Mouse (Mus musculus): ENCODE measurements at regions not wholly inside any gene's neighbourhood (a gene's known extent, or its start where the extent isn't known, plus 50 kb on each side); places are given as distances from the start of the nearest gene placed in this dataset.
"Not testable (repeated sequence)": the region's sequence is repeated elsewhere in the genome, so short reads cannot be mapped to it uniquely, and the experiment has no call there.

GRCm38 (mm10) chr3:149103469-149103868 is 113.1 kb upstream of the Adgrl2 start:
- DNase-seq, result no peak

- DNase-seq, result no peak
These were observed 112.5 kb upstream of the Adgrl2 start for GRCm38 (mm10) chr3:149102846-149103245.

DNA sequence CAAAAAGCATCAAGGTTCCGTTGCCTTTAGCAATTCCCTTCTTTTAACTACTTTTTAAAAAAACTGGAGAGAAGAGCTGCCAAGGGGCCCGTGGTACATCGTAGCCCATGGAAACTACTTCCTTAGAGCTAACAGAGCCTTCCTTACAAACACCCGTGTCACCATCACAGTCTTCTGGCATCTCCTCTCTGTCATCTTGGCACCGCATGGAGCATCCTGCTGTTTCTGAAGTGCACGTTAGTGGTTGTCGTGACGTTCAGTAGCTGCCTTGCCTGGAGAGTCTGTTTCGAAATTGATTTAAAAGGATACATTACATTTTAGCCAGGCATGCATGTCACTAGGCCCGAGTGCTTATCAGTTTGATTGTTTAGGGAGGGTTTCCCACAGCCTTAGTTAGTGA is 111.4 kb upstream of the Adgrl2 start:
- no peak for DNase-seq

DNA sequence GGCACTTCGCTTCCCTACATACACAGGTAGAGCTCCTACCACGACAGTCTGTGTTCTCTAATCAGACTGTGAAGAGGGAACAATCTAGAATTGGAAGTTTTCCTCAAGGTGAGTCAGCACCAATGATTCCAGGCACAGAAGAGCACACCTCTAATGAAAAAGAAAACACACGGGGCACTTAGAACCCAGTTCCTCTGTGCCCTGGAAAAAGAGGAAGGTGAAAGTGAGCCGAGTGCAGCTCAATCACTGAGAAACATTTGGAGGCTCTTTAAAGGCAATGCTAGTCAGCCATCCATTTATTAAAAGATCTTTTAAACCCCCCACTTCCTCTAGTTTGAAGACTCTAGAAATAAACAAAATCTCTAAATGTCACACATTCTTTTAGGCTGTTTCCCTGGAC is 108.4 kb upstream of the Adgrl2 start:
- no peak for DNase-seq

DNA sequence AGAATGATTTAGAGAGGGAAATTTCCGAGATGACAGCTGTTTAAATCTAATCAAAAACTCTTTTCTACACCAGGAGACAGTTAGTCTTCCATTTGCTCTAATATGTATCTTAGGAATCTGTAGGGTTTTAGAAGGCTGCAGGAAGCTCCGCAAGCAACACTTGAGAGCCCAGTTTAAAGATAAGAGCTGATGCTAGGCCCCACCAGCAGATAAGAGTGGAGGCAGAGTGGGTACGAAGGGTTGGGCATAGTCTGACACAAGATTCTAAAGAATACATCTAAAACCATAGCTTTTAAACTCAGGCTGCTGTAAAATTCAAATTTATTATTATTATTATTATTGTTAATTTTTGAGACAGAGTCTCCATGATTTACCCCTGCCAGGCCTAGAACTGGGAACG is 106.7 kb upstream of the Adgrl2 start:
- DNase-seq, result no peak

DNA sequence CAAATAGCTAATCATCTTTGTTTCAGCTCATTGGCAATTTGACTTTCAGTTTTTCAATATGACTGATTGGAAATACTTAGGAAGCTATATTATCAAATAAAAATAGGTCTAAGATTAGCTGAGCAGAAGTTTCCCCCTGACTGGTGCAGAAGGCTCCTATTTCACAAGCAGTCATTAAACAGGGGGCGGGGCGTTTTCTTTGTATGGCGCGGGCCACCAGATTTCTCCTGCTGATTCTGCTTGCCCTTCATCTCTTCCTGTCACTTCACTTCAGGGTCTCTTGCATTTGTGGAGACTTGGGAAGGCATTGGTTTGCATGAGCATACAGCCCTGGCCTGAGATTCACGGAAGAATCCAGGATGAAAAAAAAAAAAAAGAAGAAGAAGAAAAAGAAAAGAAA is 102.3 kb upstream of the Adgrl2 start:
- no peak for DNase-seq

- no peak for DNase-seq
These were observed 99.7 kb upstream of the Adgrl2 start for GRCm38 (mm10) chr3:149090103-149090502.

GRCm38 (mm10) chr3:149088621-149089128 is 98.3 kb upstream of the Adgrl2 start:
- no peak for DNase-seq

DNA sequence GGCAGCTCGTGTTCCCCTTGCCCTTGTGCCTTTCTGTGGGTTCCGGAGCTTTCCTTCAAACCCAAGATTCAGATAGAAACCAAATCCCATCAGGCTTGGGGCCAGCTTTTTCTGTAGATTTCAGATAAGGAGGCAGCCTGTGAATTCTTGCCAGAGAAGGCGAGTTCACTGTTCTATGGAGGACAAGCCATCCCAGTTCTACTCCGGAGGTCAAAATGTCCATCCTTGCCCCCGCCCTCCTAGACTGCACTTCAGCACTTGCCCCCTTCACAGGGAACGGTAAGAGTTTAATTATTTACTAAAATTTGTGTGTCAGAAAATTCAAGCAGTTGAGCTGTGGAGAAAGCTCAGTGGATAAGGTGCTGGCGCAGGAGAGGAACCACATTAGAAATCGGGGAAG is 97.1 kb upstream of the Adgrl2 start:
- no peak for DNase-seq

DNA sequence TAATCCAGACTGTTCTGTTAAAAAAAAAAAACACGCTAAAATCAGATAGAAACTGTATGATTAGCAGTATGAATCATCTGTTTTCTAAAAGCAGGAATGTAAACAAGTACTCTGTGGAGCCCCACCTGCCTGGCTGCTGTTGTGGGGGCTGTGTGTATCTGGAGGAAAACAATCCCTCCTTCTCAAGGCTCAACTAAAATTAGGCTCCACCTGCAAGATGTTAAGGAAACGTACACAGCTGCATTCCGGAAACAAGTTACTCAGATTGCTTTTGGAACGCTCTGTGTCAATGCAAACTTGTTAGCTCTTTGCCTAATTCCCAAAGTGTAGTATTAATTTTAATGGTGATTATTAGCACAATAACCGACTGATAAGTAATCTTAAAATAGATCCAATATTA is 96.3 kb upstream of the Adgrl2 start:
- no peak for DNase-seq

DNA sequence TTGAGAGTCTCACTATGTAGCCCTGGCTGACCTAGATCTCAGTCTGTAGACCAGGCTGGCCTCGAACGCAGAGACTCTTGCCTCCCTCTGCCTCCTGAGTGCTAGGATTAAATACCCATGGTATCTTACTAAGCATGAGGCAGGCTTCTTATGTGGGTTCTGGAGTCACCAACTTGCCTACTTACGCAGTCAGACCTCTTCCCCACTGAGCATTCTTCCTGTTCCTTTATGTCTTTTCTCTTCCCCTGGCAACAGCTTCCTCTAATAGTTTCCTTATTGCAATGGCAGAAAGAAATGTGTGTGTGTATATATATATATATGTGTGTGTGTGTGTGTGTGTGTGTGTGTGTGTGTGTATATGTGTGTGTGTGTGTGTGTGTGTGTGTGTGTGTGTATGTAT is 95.7 kb upstream of the Adgrl2 start:
- DNase-seq, result no peak

DNA sequence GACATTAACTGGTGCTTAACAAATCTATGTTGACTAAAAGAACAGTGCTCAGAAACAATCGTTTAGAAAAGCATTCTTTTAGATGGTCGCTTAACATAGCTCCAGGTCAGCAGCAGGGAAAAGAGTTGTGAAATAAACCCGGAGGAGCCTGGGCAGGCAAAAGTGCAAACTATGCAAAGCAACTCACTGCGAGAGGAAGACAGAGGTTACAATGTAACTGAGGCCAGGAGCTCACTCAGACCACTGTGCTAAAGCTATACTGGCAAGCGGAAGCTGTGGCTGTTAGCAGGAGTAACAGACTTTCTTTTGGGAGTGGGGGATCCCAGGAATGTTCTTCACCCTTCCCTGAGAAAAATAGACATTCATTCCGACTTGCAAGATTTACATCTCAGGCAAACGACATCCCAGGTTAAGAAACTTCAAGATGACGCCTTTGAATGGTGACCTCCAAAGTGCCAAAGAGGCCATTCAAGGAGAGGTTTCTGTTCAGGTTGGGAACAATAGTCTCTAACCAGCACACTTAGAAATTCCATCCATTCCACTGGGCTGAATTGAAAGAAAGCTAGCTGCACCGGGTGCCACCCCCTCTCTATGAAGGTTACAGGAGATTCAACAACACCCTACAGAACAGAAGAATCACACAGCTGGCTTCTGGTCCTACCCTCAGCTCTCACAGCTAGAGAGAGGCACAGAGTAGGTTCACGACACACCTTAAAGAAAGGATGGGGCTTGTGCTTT is 94.7 kb upstream of the Adgrl2 start:
- no peak for DNase-seq

DNA sequence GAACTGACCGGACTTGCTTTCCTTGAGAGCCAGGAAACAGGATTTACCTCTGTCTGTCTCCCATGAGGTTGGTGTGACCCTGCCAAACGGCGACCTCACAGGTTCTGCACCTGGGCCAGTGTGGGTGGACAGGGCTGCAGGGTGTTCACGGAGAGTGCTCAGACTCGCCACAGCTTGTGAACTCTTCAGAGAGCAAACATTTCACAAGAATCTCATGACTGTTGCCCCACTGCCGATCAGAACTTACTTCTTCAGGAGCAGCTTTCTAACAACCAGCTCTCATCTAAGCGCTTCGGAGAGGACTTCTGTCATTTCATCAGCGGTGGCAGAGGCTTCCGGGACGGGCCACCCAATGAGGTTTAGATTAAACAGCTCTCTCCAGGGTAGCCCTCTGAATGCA is 93.0 kb upstream of the Adgrl2 start:
- DNase-seq, result no peak

DNA sequence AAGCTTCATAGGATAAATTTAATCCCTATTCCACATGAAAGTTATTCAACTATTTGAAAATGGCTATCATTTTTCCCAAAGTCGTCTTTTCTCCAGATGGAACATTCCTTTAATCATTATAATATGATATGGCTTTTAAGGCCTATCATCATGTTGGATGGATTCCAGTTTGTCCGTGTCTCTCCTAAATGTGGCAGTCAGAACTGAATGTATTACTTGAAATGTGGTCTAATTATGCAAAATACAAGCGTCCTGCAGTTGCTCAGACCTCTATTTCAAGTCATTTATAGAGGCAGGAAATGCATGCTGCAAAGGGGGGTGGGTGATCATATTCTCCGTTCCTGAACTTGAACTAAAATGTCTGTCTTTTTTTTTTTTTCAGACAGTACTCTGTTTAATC is 88.5 kb upstream of the Adgrl2 start:
- DNase-seq, result no peak

DNA sequence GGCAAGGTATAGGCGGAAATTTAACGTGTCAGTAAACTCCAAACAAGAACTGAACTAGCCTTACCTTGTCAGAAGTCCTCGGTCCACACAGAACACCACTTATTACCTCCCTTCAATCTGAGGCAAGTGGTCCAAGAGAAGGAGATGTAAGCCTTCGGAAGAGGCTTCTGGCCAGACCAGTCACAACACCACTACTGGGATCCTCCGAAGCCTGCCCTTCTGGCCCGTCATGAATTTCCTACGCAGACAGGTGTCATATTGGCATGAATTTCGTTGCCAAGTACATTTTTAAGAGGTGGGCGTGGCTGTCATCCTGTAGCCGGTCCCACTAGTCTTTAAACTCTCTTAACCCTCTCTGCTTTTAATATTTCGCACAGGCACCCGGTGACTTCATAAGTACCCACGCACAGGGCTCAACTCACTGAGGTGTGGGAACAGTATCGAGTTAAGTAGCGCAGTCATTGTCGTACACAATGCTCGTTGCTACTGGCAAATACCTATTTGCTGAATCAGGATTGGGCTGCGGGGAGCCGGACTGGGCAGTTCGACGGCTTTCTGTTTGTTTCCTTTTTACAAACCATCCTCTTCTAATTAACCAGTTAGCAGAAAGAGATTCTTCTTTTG is 86.7 kb upstream of the Adgrl2 start:
- DNase-seq, result no peak

DNA sequence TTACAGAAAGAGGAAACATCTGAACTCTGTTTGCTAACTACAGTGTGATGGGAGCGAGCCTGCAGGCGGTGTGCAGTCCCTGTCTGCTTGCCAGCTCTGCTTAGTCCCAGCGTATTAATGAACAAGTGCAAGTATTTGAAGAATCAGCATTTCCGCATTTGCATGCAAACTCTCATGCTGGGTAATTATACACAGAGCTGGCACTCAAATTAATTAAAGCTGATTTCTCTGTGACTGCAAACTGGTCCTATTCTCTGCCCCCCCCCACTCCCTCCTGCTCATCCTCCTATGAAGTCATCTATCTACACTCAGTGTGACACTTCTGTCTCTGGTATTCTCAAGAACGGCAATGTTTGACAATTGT is 85.1 kb upstream of the Adgrl2 start:
- no peak for DNase-seq

GRCm38 (mm10) chr3:149074658-149075487 is 84.5 kb upstream of the Adgrl2 start:
- no peak for DNase-seq

DNA sequence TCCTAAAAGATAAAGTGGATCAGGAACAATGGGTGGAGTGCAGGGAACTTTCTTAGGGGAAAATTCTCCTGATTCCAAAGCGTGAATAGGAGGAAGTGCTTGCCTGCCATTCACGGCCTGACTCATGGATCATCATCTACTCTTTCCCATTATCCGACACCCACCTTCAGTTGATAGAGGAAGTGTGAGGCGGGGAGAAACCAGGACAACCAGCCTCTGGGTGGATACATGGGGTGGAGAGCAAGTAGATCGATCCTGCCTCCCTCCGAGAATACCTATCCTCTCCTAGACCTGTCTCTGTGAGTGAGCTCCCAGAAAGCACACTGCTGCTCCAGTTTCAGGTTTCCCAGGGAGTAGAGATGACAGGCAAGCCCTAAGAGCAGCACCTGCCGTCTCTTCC is 79.8 kb upstream of the Adgrl2 start:
- DNase-seq, result no peak

- DNase-seq, result no peak
These were observed 79.1 kb upstream of the Adgrl2 start for GRCm38 (mm10) chr3:149069436-149069835.

- DNase-seq, result no peak
These were observed 78.5 kb upstream of the Adgrl2 start for GRCm38 (mm10) chr3:149068821-149069220.

GRCm38 (mm10) chr3:149067758-149068157 is 77.4 kb upstream of the Adgrl2 start:
- DNase-seq, result no peak

DNA sequence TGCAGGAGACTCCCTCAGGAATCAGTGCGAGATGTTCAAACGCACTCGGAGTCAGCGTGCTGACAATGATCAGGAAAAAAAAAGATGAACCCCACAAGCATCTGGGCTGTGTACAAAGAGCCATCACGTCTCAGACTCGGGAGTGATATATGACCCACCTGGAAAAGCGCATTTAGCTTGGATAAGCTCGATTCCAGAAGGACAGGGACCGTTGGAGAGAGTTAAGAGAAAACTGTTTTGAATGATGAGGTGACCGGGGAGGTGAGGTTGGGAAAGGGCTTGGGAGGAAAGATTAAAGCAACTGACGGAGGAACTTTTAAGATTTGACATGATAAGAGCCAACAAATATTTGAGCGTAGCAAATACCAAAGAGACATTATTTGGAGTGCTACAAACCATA is 64.7 kb upstream of the Adgrl2 start:
- DNase-seq, result no peak

GRCm38 (mm10) chr3:149052295-149052902 is 62.0 kb upstream of the Adgrl2 start:
- not testable (repeated sequence) for DNase-seq
